Mouse (Mus musculus) MEL (cell line): Measurements from ENCODE around the gene Cldn5. TPM values are rescaled to one million over a fixed set of nuclear protein-coding genes. Genes with fewer than 3 reads are reported as not detected.

Experiments
- DNase-seq: peaks from one replicate; pipeline ENCODE4 v3.0.0; 2011; ENCODE audit warnings: low read depth, low spot score
- H3K27ac ChIP-seq: 2 replicates; pipeline ENCODE4 v1.5.1; 2012; ENCODE audit warnings: low read depth, mild to moderate bottlenecking, control low read depth, low read length, moderate library complexity; ENCODE audit not compliant: control insufficient read depth
- H3K27me3 ChIP-seq, 2 experiments: fragments of 150-350 bp in 1 of 2; sonication (generic) in 1 of 2; 2 replicates each; pipeline ENCODE4 v1.6.1; 2012; ENCODE audit warnings: low read length in 2 of 2, mild to moderate bottlenecking in 2 of 2, improper control_type of control experiment in 1 of 2, moderate library complexity in 1 of 2; ENCODE audit not compliant: insufficient read depth in 2 of 2, control insufficient read depth in 1 of 2
- H3K36me3 ChIP-seq, 2 experiments: 2 replicates each; pipeline ENCODE4 v1.6.1; 2012 to 2014; ENCODE audit warnings: low read length in 2 of 2, improper control_type of control experiment in 1 of 2, inconsistent platforms in 1 of 2, mild to moderate bottlenecking in 1 of 2; ENCODE audit not compliant: insufficient read depth in 2 of 2, control insufficient read depth in 1 of 2
- H3K4me1 ChIP-seq, 2 experiments: fragments of 150-350 bp in 1 of 2; sonication (generic) in 1 of 2; 2 replicates each; pipeline ENCODE4 v1.6.1; 2012; ENCODE audit warnings: low read length in 2 of 2, improper control_type of control experiment in 1 of 2, mild to moderate bottlenecking in 1 of 2; ENCODE audit not compliant: insufficient read depth in 2 of 2, control insufficient read depth in 1 of 2
- H3K4me3 ChIP-seq, 2 experiments: fragments of 150-350 bp in 1 of 2; sonication (generic) in 1 of 2; 2 replicates each; pipeline ENCODE4 v1.5.1; 2012; ENCODE audit warnings: low read depth in 2 of 2, low read length in 2 of 2, mild to moderate bottlenecking in 2 of 2, moderate library complexity in 2 of 2, control low read depth in 1 of 2, improper control_type of control experiment in 1 of 2; ENCODE audit not compliant: control insufficient read depth in 1 of 2, insufficient read depth in 1 of 2
- H3K79me2 ChIP-seq: 2 replicates; pipeline ENCODE4 v1.6.1; 2012; ENCODE audit warnings: mild to moderate bottlenecking, low read length, moderate library complexity; ENCODE audit not compliant: control insufficient read depth, poor library complexity, insufficient read depth
- H3K9ac ChIP-seq: 2 replicates; pipeline ENCODE4 v1.6.1; 2012; ENCODE audit warnings: low read depth, mild to moderate bottlenecking, control low read depth, low read length, moderate library complexity; ENCODE audit not compliant: control insufficient read depth, poor library complexity, severe bottlenecking
- H3K9me3 ChIP-seq: fragments of 150-350 bp; sonication (generic); replicated peaks from 2 replicates; pipeline ENCODE4 v1.6.1; 2012; ENCODE audit warnings: mild to moderate bottlenecking, low read length, improper control_type of control experiment, moderate library complexity; ENCODE audit not compliant: insufficient read depth
- CTCF ChIP-seq, 3 experiments: IDR thresholded peaks in 2 of 3; conservative IDR thresholded peaks in 1 of 3; 2 replicates each; pipeline ENCODE4 v1.5.1; 2011 to 2012; ENCODE audit warnings: low read length in 3 of 3, low read depth in 2 of 3, mild to moderate bottlenecking in 2 of 3, improper control_type of control experiment in 1 of 3, inconsistent platforms in 1 of 3, mixed read lengths in 1 of 3, moderate library complexity in 1 of 3; ENCODE audit not compliant: control insufficient read depth in 1 of 3, insufficient read depth in 1 of 3, poor library complexity in 1 of 3, severe bottlenecking in 1 of 3
- E2F4 ChIP-seq: IDR thresholded peaks from 2 replicates; pipeline ENCODE4 v1.6.1; 2011; ENCODE audit warnings: low read depth, low read length, improper control_type of control experiment, borderline replicate concordance
- JUND ChIP-seq: IDR thresholded peaks from 2 replicates; pipeline ENCODE4 v1.6.1; 2011; ENCODE audit warnings: low read depth, mild to moderate bottlenecking, improper control_type of control experiment, low read length
- KAT2A ChIP-seq: conservative IDR thresholded peaks from 2 replicates; pipeline ENCODE4 v1.6.1; 2012; ENCODE audit warnings: low read depth, low read length, improper control_type of control experiment, inconsistent platforms
- MAFK ChIP-seq: IDR thresholded peaks from 2 replicates; pipeline ENCODE4 v1.6.1; 2011; ENCODE audit warnings: low read depth, mild to moderate bottlenecking, low read length, improper control_type of control experiment, borderline replicate concordance
- MAX ChIP-seq: IDR thresholded peaks from 2 replicates; pipeline ENCODE4 v1.6.1; 2011; ENCODE audit warnings: low read length, improper control_type of control experiment
- MAZ ChIP-seq: IDR thresholded peaks from 2 replicates; pipeline ENCODE4 v1.6.1; 2012; ENCODE audit warnings: low read depth, mild to moderate bottlenecking, inconsistent platforms, low read length, improper control_type of control experiment
- MXI1 ChIP-seq: IDR thresholded peaks from 2 replicates; pipeline ENCODE4 v1.6.1; 2011; ENCODE audit warnings: mild to moderate bottlenecking, low read depth, low read length, improper control_type of control experiment
- POLR2A ChIP-seq, 2 experiments: IDR thresholded peaks; 2 replicates each; pipeline ENCODE4 v1.6.1; 2011 to 2012; ENCODE audit warnings: low read length in 2 of 2, mild to moderate bottlenecking in 2 of 2, control low read depth in 1 of 2, improper control_type of control experiment in 1 of 2, low read depth in 1 of 2, moderate library complexity in 1 of 2; ENCODE audit not compliant: control insufficient read depth in 1 of 2, insufficient read depth in 1 of 2, poor library complexity in 1 of 2
- POLR2AphosphoS2 ChIP-seq: IDR thresholded peaks from 2 replicates; pipeline ENCODE4 v1.6.1; 2011; ENCODE audit warnings: low read length, improper control_type of control experiment
- RCOR1 ChIP-seq: IDR thresholded peaks from 2 replicates; pipeline ENCODE4 v1.6.1; 2012; ENCODE audit warnings: low read depth, mild to moderate bottlenecking, inconsistent platforms, low read length, improper control_type of control experiment
- SMC3 ChIP-seq: IDR thresholded peaks from 2 replicates; pipeline ENCODE4 v1.6.1; 2011; ENCODE audit warnings: low read depth, low read length, improper control_type of control experiment
- TAL1 ChIP-seq: IDR thresholded peaks from 2 replicates; pipeline ENCODE4 v1.6.1; 2012; ENCODE audit warnings: mild to moderate bottlenecking, inconsistent platforms, low read length, moderate library complexity, mixed read lengths
- TCF12 ChIP-seq: IDR thresholded peaks from 2 replicates; pipeline ENCODE4 v1.6.1; 2014; ENCODE audit warnings: low read depth, mild to moderate bottlenecking, inconsistent platforms, low read length, improper control_type of control experiment, moderate library complexity
- USF2 ChIP-seq, 2 experiments: IDR thresholded peaks; 2 replicates each; pipeline ENCODE4 v1.6.1; 2011 to 2012; ENCODE audit warnings: improper control_type of control experiment in 2 of 2, low read length in 2 of 2, borderline replicate concordance in 1 of 2, inconsistent platforms in 1 of 2, low read depth in 1 of 2, mild to moderate bottlenecking in 1 of 2; ENCODE audit not compliant: insufficient read depth in 1 of 2
- ZC3H11A ChIP-seq: IDR thresholded peaks from 2 replicates; pipeline ENCODE4 v1.6.1; 2012; ENCODE audit warnings: low read depth, mild to moderate bottlenecking, inconsistent platforms, low read length, improper control_type of control experiment
- ZKSCAN1 ChIP-seq: IDR thresholded peaks from 2 replicates; pipeline ENCODE4 v1.6.1; 2012; ENCODE audit warnings: low read depth, mild to moderate bottlenecking, inconsistent platforms, low read length, improper control_type of control experiment, moderate library complexity
- ZMIZ1 ChIP-seq: IDR thresholded peaks from 2 replicates; pipeline ENCODE4 v1.6.1; 2012; ENCODE audit warnings: low read depth, mild to moderate bottlenecking, inconsistent platforms, low read length, improper control_type of control experiment, moderate library complexity
- ZNF384 ChIP-seq: IDR thresholded peaks from 2 replicates; pipeline ENCODE4 v1.6.1; 2012; ENCODE audit warnings: low read depth, mild to moderate bottlenecking, inconsistent platforms, low read length, improper control_type of control experiment
- polyA plus RNA-seq, 2 experiments: library from polyadenylated mRNA; stranded (reverse) in 1 of 2; unstranded in 1 of 2; fragments of >175 nt in 1 of 2; fragments of >200 nt in 1 of 2; gene quantifications; 2 replicates each; pipeline versions ENCODE4 v1.2.1 to v1.2.4; 2012; ENCODE audit warnings: low replicate concordance in 2 of 2, low read depth in 1 of 2; ENCODE audit not compliant: insufficient read length in 2 of 2, insufficient read depth in 1 of 2, missing spikeins in 1 of 2
- total RNA-seq: library from RNA; depleted of rRNA; stranded (reverse); fragments of 300-350 nt; gene quantifications from 2 replicates; pipeline ENCODE4 v1.2.3, GENCODE M21; 2012

Gene Cldn5
- total and polyA plus RNA-seq, 3 experiments, result not detected

GRCm38 (mm10) chr16:18762960-18763359 lies 13.7 kb upstream of the Cldn5 start:
- Histone ChIP-seq H3K27ac (no peak overlapping the region), H3K4me3 (no peak overlapping the region), H3K36me3 (no peaks in the 10 kb centered on the region), H3K9me3 (no peaks in the 10 kb centered on the region), H3K27me3 (peaks cover 6 to 8% of the 10 kb centered on the region in 2 experiments; a peak in 3 of 4 replicates), H3K79me2 (no peaks in the 10 kb centered on the region), H3K4me1 (no peaks in the 10 kb centered on the region), H3K9ac (no peak overlapping the region)
- TF ChIP-seq ZC3H11A, result no peak
- no peak for TF ChIP-seq ZMIZ1
- no peak for TF ChIP-seq KAT2A
- TF ChIP-seq USF2 (IDR thresholded peaks at IDR 0.05; ENCODE audit: borderline replicate concordance in 1 of 2, insufficient read depth in 1 of 2, low read depth in 1 of 2, low read length in 2 of 2), result no peak
- DNase-seq, result no peak

- Histone ChIP-seq H3K27ac (no peak overlapping the region), H3K4me1 (no peaks in the 10 kb centered on the region), H3K79me2 (no peaks in the 10 kb centered on the region), H3K27me3 (peaks cover 6 to 13% of the 10 kb centered on the region in 2 experiments), H3K36me3 (no peaks in the 10 kb centered on the region), H3K9ac (no peak overlapping the region), H3K9me3 (no peaks in the 10 kb centered on the region), H3K4me3 (no peak overlapping the region)
- DNase-seq, result no peak
- TF ChIP-seq SMC3 (no peak), ZNF384 (no peak), MAX (no peak), POLR2A (IDR thresholded peaks at IDR 0.05; ENCODE audit: control insufficient read depth in 1 of 2, insufficient read depth in 1 of 2, low read depth in 1 of 2, low read length in 2 of 2, poor library complexity in 1 of 2) (no peak), KAT2A (no peak), JUND (no peak), TAL1 (no peak), MAZ (no peak), RCOR1 (no peak), TCF12 (no peak), CTCF (IDR thresholded peaks at IDR 0.05 in 2 of 3, conservative IDR thresholded peaks at IDR 0.05 in 1 of 3; ENCODE audit: control insufficient read depth in 1 of 3, insufficient read depth in 1 of 3, low read depth in 2 of 3, low read length in 3 of 3, poor library complexity in 1 of 3, severe bottlenecking in 1 of 3) (no peak), MXI1 (no peak), ZMIZ1 (no peak), ZC3H11A (no peak), E2F4 (no peak)
- TF ChIP-seq, all 39 proteins: peak for 0
Observed at GRCm38 (mm10) chr16:18766390-18766789, 10.3 kb upstream of the Cldn5 start.

- Histone ChIP-seq H3K9me3 (no peaks in the 10 kb centered on the region), H3K36me3 (no peaks in the 10 kb centered on the region), H3K4me3 (no peak overlapping the region), H3K27ac (no peak overlapping the region), H3K9ac (no peak overlapping the region), H3K27me3 (peaks cover 6 to 10% of the 10 kb centered on the region in 2 experiments), H3K4me1 (no peaks in the 10 kb centered on the region), H3K79me2 (no peaks in the 10 kb centered on the region)
- TF ChIP-seq ZNF384, result no peak
- no peak for TF ChIP-seq ZKSCAN1
- TF ChIP-seq MAFK, result no peak
- no peak for TF ChIP-seq MXI1
- no peak for TF ChIP-seq POLR2AphosphoS2
- no peak for TF ChIP-seq SMC3
- no peak for TF ChIP-seq TCF12
- DNase-seq, result no peak
Observed at GRCm38 (mm10) chr16:18769501-18769900, 7.1 kb upstream of the Cldn5 start.
